Mouse (Mus musculus) natural killer cell, adult 2 months (primary cell): Measurements from ENCODE around the gene Nmt2.

Source experiments
- DNase-seq, 2 experiments: peaks; one replicate each; pipeline ENCODE4 v3.0.0; 2022; ENCODE audit warnings: low spot score in 2 of 2

Gene Nmt2

DNA sequence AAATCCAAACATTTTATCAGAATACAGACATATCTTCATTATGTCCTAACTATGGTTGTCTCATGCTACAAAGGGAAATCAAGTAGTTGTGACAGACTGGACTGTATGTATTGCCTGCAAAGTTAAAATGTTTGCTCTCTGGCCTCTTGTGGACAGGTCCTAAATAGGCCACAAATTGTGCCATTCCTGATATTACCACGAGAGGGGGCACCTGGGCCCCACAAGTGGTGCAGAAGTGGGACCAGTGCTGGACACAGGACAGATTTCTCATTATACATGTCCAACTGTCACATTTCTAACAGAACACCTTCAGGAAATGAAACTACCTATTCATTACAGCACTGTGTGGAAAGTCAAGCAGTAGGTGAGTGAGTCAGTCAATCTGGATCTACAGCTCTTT, 43.3 kb downstream of the Nmt2 start:
- peak; percentile 59 to 61 for DNase-seq

DNA sequence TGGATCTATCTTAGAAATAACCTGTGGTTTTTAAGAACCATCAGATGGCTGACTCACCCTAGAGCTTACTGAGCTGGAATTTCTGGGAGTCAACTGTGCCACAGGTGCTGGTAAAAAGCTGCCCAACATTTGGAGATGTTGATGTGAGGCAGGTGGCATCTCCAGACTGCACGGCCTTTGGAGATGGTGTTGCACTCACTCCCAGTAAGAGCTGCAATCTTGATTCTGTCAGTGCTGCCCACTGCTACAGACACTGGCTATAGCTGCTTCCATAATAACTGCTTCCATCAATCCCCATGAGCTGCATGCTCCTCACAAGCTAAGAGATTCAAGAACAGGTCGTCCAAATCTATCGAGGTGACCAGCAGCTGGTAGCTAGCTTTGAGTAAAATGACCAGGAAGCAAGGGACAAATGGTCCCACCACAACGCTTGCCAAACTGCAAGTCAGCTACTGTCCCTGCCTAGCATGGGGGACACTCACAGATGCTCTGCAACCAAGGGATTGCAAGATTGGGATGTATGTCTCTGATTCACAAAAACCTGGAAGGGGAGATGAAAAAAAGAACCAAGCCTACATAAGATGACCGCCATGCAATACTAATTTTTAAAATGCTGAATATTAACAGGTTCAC, 47.2 kb downstream of the Nmt2 start:
- no peak for DNase-seq

GRCm38 (mm10) chr2:3332056-3332455, 48.0 kb downstream of the Nmt2 start:
- DNase-seq = no peak

DNA sequence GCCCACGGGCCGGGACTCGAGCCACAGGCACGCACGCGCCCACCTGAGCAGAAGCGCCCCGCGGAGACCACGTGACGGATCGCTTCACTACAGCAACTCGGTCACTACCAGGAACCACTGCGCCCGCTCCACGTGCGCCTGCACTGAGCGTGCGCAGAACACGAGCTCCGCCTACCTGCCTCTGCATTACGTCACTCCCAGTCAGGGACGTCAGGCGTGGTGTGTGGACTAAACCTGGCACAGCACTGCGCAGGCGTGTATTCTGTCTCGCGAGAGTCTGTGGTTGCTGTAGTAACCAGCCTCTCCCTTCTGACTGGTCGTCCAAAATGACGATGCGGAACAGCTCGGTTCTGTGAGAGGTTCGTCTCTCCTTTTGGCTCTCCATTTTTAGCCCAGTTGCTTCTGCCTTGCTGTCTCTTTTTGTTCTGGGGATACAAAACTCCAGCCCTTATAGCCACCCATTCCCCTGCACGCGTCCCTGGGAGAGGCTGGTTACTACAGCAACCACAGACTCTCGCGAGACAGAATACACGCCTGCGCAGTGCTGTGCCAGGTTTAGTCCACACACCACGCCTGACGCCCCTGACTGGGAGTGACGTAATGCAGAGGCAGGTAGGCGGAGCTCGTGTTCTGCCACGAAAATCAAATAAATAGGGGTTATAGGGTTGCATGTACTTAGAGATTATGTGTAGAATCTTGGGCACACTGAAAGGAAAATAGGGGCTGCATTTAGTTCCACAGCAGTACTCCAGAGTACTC, 48.7 kb downstream of the Nmt2 start, which contains the start of gene Rpp38:
TSS of gene Rpp38 (minus strand) at position 160 of the 759 bp plus-strand sequence.
- peak; percentile 99 to 100 for DNase-seq

DNA sequence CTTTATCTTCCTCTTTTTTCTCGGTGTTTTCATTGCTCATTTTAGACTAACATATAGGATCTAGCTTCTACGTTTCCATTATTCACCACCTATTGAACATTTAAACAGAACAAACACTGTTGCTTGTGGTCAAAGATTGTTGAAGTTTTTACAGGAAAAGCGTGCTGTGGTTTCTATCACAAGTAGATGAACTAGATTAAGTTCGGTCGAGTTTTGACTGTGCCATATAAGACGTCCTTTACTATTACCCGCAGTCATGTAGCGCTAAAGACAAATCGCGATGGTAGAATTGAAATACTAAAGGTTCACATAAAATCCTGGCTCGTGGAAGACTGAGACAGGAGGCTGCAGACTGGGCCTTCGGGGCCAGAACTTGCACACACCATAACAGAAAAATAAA, 49.7 kb downstream of the Nmt2 start:
- no peak for DNase-seq

DNA sequence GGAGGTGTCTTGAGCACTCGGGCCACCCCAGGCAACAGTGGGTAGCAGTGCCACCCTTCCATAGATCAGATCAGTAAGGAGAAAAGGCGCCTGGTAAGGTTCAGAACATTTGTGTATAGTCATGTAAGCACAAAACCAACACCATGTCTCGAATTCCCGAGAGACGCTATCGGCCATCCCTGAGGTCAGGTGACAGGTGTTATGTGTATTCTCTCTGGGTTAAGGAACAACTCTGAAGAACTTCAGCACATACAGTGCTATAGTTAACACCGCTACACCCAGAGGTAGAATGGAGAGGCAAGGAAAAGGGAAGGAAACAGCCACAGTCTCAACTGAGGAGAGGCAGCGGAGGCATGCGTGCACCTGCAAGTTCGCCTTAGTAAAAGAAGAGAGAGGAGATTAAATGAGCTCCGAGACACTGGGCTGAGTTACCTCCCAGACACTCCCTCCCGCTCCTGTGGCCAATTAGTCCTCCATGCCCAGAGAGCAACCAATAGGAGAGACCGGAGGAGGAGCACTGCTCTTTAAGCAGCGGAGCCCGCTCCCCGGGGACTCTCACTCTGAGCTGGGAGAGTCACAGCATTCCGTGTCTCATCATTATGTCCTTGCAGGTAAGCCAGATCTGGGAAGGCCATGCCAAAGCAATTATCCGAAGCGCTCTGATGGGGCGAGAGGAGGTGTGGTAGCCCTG, 51.7 kb downstream of the Nmt2 start, which contains the start of gene Acbd7:
TSS of gene Acbd7 (plus strand) at position 558 of the 691 bp plus-strand sequence.
- DNase-seq = peak; percentile 34 to 35

DNA sequence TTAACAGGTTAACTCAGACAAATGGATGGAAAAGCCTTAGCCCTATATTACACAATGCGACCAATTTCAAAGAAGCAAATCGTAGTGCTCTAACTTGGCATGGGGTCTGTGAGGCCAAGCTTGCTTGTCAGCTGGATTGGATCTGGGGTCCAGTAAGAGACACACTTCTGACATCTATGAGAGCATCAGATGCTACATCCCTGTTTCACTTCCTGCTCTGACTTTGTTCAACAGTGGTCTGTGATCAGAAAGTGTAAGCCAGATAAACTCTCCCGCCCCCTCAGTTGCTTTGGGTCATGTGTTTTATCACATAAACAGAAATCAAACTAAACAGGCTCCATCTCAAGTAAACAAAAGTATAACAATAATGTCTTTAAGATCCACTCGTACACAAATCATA, 64.4 kb downstream of the Nmt2 start:
- no peak for DNase-seq

- DNase-seq = peak in 1 of 2 experiments; percentile 10
Measured at GRCm38 (mm10) chr2:3348919-3349318, 64.9 kb downstream of the Nmt2 start.

- no peak for DNase-seq
Measured at GRCm38 (mm10) chr2:3353160-3353559, 69.1 kb downstream of the Nmt2 start.

GRCm38 (mm10) chr2:3355793-3356192, 71.8 kb downstream of the Nmt2 start:
- DNase-seq = no peak

DNA sequence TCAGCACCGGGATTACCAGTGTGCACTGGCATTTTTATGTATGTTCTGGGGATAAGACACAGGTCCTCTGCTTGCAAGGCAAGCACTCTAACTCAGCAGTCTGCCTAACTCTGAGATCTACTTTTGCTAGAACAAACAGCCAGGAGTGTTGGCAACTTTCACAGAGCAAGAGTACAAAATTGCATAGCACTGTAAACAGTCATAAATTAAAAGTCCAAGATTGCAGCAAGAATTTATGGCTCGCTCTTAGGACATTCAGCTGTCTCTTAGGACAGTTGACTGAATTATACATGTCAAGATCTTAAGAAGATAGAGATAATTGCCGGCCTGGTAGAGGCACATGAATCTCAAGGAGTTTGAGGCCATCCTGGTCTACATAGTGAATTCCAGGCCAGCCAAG, 72.3 kb downstream of the Nmt2 start:
- DNase-seq = no peak

- no peak for DNase-seq
Measured at GRCm38 (mm10) chr2:3357887-3358286, 73.9 kb downstream of the Nmt2 start.

GRCm38 (mm10) chr2:3361067-3361466, 77.1 kb downstream of the Nmt2 start:
- no peak for DNase-seq

- no peak for DNase-seq
Measured at GRCm38 (mm10) chr2:3365127-3365526, 81.1 kb downstream of the Nmt2 start.
